Mouse (Mus musculus) small intestine, adult 2 months (tissue): ENCODE measurements around the gene Dennd1a.

Experiments
- CTCF ChIP-seq: fragments of 200-500 bp; IDR thresholded peaks from 2 replicates; pipeline ENCODE4 v1.5.1; 2012; ENCODE audit warnings: low read depth, mild to moderate bottlenecking, control low read depth, inconsistent platforms, low read length, moderate library complexity, mixed read lengths; ENCODE audit not compliant: insufficient replicate concordance, insufficient read length; ENCODE audit errors: extremely low read depth
- POLR2A ChIP-seq: fragments of 200-500 bp; IDR thresholded peaks from 2 replicates; pipeline ENCODE4 v1.6.1; 2012; ENCODE audit warnings: low read depth, mild to moderate bottlenecking, control low read depth, inconsistent platforms, low read length, moderate library complexity

DNA sequence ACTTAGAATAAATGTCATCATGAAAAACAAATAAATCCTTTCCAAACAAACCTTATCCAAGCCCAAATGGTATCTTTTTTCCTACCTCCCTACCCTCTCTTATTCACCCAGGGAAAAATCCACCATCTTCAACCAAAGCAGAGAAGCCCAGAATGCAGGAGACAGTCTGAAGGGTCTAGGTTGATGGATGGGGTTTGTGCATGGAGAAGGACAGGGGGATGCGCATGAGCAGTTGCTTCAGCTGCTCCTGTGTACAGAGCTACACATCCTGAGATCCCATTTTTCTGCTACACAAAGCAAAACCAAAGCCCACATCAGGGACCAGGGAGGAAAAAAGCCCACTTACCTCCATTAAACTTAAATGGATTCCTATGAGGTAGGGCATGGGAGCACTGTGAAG, 304.5 kb downstream of the Dennd1a start:
- no peak for TF ChIP-seq CTCF
- no peak for TF ChIP-seq POLR2A
